Mouse (Mus musculus) heart, embryonic 11.5 days (tissue): Measurements from ENCODE around the gene Plin2. TPM values are rescaled to one million over a fixed set of nuclear protein-coding genes. Genes with fewer than 3 reads are reported as not detected.

Experiments
- polyA plus RNA-seq: library from polyadenylated mRNA; unstranded; fragments of >200 nt; fragmentation: Nextera tagmentation; extraction: Ambion mirVana; gene quantifications from 2 replicates; pipeline ENCODE4 v1.2.1, GENCODE M21; 2014

The Plin2 gene
- polyA plus RNA-seq, 1 experiment from 2014 or later: 65.4 TPM

Other genes with a start within 250 kb of the Plin2 start
- gene Saxo1, start 111.7 kb downstream of the Plin2 start, polyA plus RNA-seq: not detected in 2 replicates
- 64.2 and 86.9 TPM in 2 replicates for gene Rraga, start 94.4 kb downstream of the Plin2 start, polyA plus RNA-seq
- 15.5 and 16.2 TPM in 2 replicates for gene Haus6, start 58.0 kb downstream of the Plin2 start, polyA plus RNA-seq
- gene Dennd4c, start 78.5 kb upstream of the Plin2 start, polyA plus RNA-seq: 5.5 and 8.3 TPM in 2 replicates
- gene Rps6, start 187.4 kb upstream of the Plin2 start, polyA plus RNA-seq: 577 and 587 TPM in 2 replicates
- 34.1 and 38.3 TPM in 2 replicates for gene Acer2, start 204.3 kb upstream of the Plin2 start, polyA plus RNA-seq